Mouse (Mus musculus): ENCODE measurements around the gene Mb.

- TF ChIP-seq CTCF (IDR thresholded peaks at IDR 0.05; ENCODE audit: extremely low read depth, insufficient read depth, insufficient read length, insufficient replicate concordance) (no peak), POLR2A (IDR thresholded peaks at IDR 0.05; ENCODE audit: low read depth, low read length) (no peak)
Observed at GRCm38 (mm10) chr15:77016509-77016908, 34.0 kb downstream of the Mb start.

All from spleen, adult 2 months (tissue).